In genomic region chr15:88751564-88752402, GRCm38 (mm10) we compare ENCODE assay signal across 7 mouse cellular contexts. TPM values are rescaled to one million over a fixed set of nuclear protein-coding genes. Genes with fewer than 3 reads are reported as not detected.
DNase-seq lines count a peak whose midpoint lies in the region; ATAC-seq and TF ChIP-seq lines count a peak whose summit lies in the region.

TSS of gene Zbed4 (plus strand) at chr15:88751660.

- intact Hi-C loops in left cerebral cortex, postnatal 14 days (cut with DNase I): no loop called here

- peak; percentile 11; the same call in 1 of the 2 replicates for ATAC-seq in heart, embryonic 16.5 days (replicated peaks; ENCODE audit: extremely low read depth, insufficient read depth, low FRiP score)
- ATAC-seq in megakaryocyte, adult 5-6 weeks (ENCODE audit: poor library complexity, severe bottlenecking): peak; percentile 17; the same call in 1 of the 2 replicates

- H3K27ac ChIP-seq in embryonic fibroblast, embryonic 13.5 days (ENCODE audit: insufficient read depth, low read length): peak within 1 kb of the TSS; percentile 15; the same call in 1 of the 2 replicates
- peak within 1 kb of the TSS; percentile 98 for H3K27ac ChIP-seq in heart, embryonic 16.5 days (ENCODE audit: low read length)

- TF ChIP-seq CTCF in embryonic fibroblast, embryonic 13.5 days (IDR thresholded peaks at IDR 0.05; ENCODE audit: borderline replicate concordance, insufficient read depth, low read length): no peak

- peak; percentile 72 for DNase-seq in CD4-positive helper T cell, adult 2 months (ENCODE audit: low read depth, low spot score)
- peak; percentile 79 for DNase-seq in MN1 (ENCODE audit: low spot score)
- peak; percentile 26 to 37 for DNase-seq in left cerebral cortex, postnatal 14 days (ENCODE audit: low spot score in 2 of 2)
- DNase-seq in right cerebral cortex, postnatal 10 days (ENCODE audit: low spot score in 2 of 2): peak; percentile 48 to 49

- H3K9me3 ChIP-seq in heart, embryonic 16.5 days (replicated peaks; ENCODE audit: control insufficient read depth, low read length): no peaks in the 10 kb centered on the region

- under 1% methylated on average over 102 of the region's 119 CpGs for WGBS in heart, embryonic 16.5 days

- no peaks in the 10 kb centered on the region for H3K27me3 ChIP-seq in heart, embryonic 16.5 days (ENCODE audit: control insufficient read depth, insufficient read depth, low read length)

- H3K4me3 ChIP-seq in embryonic fibroblast, embryonic 13.5 days (ENCODE audit: insufficient read depth, low read length): peak within 1 kb of the TSS; percentile 74
- peak within 1 kb of the TSS; percentile 86 for H3K4me3 ChIP-seq in heart, embryonic 16.5 days (ENCODE audit: low read length)

- peaks cover 4% of the 10 kb centered on the region for H3K4me1 ChIP-seq in embryonic fibroblast, embryonic 13.5 days (ENCODE audit: control insufficient read depth, insufficient read depth, low read length)
- peaks cover 12% of the 10 kb centered on the region for H3K4me1 ChIP-seq in heart, embryonic 16.5 days (ENCODE audit: control insufficient read depth, insufficient read depth, low read length)

- H3K4me2 ChIP-seq in heart, embryonic 16.5 days (ENCODE audit: low read depth, low read length): peak within 1 kb of the TSS; percentile 91

- 0 out of 2 replicates have a peak, but pooled peaks cover 3% of the 10 kb centered on the region for H3K36me3 ChIP-seq in heart, embryonic 16.5 days (ENCODE audit: control insufficient read depth, insufficient read depth)

- no peak; the same call in 1 of the 2 replicates for TF ChIP-seq POLR2A in embryonic fibroblast, embryonic 13.5 days (IDR thresholded peaks at IDR 0.05; ENCODE audit: low read depth, low read length)

- H3K9ac ChIP-seq in heart, embryonic 16.5 days (ENCODE audit: low read length): peak within 1 kb of the TSS; percentile 90

RNA-seq across cellular contexts. Expression of gene Zbed4, which starts in this region (rescaled TPM):
- polyA plus RNA-seq in embryonic fibroblast, embryonic 13.5 days (2011; ENCODE audit: insufficient read length, low read depth, missing spikeins): 9.4 and 11.3 TPM in 2 replicates
- 13.4 and 14.1 TPM in 2 replicates for polyA plus RNA-seq in heart, embryonic 16.5 days (2015; fragmentation: Nextera tagmentation; extraction: Ambion mirVana)
- 10 to 100 TPM; 10.6 to 12.3 TPM for total RNA-seq in left cerebral cortex, postnatal 14 days (2021)
- total RNA-seq in megakaryocyte, adult 5-6 weeks (2015): 30.0 and 31.9 TPM in 2 replicates
- total RNA-seq in megakaryocyte, adult 5-6 weeks (2017): 32.4 and 37.4 TPM in 2 replicates

Comparison
In these comparisons a context has a peak if more than half of its experiments do, and no peak if none do; other contexts are left out.
1. Peak in every context shown above with its lines: DNase-seq, ATAC-seq, H3K4me3 ChIP-seq and H3K27ac ChIP-seq.